Comparison of ENCODE assay signal across 9 mouse cellular contexts in the genomic region with DNA sequence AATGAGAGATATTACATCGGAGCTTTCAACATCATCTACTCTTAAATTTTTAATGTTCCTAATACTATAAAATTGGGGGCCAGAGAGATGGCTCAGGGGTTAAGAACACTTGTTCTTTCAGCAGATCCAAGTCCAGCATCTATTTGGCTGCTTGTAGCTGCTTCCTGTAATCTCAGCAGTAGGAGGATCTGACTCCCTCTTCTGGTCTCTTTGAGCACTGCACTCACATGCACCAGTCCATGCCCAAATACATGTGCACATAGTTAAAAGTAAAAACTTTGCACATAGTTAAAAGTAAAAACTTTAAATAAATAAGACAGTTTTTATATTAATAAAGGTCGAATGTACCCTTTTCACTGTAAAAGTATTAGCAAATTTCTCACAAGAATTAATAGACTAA.
DNase-seq lines count a peak whose midpoint lies in the region; ATAC-seq lines count a peak whose summit lies in the region.
"Had no signal": no experiment of that assay in that cellular context is flagged by ENCODE, and none has a peak within 500 bp of the region (broad histone marks: within the 10 kb centered on the region; RNA-seq: fewer than 3 reads in every experiment).

No protein-coding gene starts in this region.

- no peaks in the 10 kb centered on the region for H3K27me3 ChIP-seq in embryonic facial prominence, embryonic 11.5 days (ENCODE audit: control insufficient read depth, insufficient read depth, low read length)
- no peaks in the 10 kb centered on the region for H3K27me3 ChIP-seq in embryonic facial prominence, embryonic 10.5 days (replicated peaks; ENCODE audit: low read depth, poor library complexity, severe bottlenecking)
- no peaks in the 10 kb centered on the region for H3K27me3 ChIP-seq in midbrain, embryonic 11.5 days (ENCODE audit: control insufficient read depth, insufficient read depth, low read length)
- no peaks in the 10 kb centered on the region for H3K27me3 ChIP-seq in midbrain, embryonic 15.5 days (replicated peaks)
- H3K27me3 ChIP-seq in splenic B cell, adult 2 months (ENCODE audit: control insufficient read depth, insufficient read depth, low read length, poor library complexity, severe bottlenecking) = no peaks in the 10 kb centered on the region
- H3K27me3 ChIP-seq in midbrain, embryonic 10.5 days (ENCODE audit: low read depth, poor library complexity, severe bottlenecking) = no peaks in the 10 kb centered on the region

- H3K4me2 ChIP-seq in embryonic facial prominence, embryonic 11.5 days (ENCODE audit: low read depth, low read length) = no peak overlapping the region
- no peak overlapping the region for H3K4me2 ChIP-seq in midbrain, embryonic 11.5 days
- no peak overlapping the region for H3K4me2 ChIP-seq in midbrain, embryonic 15.5 days

- H3K36me3 ChIP-seq in embryonic facial prominence, embryonic 11.5 days (replicated peaks; ENCODE audit: control insufficient read depth, insufficient read depth, low read depth, low read length) = no peaks in the 10 kb centered on the region
- no peaks in the 10 kb centered on the region for H3K36me3 ChIP-seq in embryonic facial prominence, embryonic 10.5 days (replicated peaks)
- H3K36me3 ChIP-seq in midbrain, embryonic 11.5 days (ENCODE audit: control insufficient read depth, insufficient read depth, low read length) = no peaks in the 10 kb centered on the region
- no peaks in the 10 kb centered on the region for H3K36me3 ChIP-seq in midbrain, embryonic 15.5 days (replicated peaks)
- no peaks in the 10 kb centered on the region for H3K36me3 ChIP-seq in splenic B cell, adult 2 months (ENCODE audit: control insufficient read depth, insufficient read depth, low read length, poor library complexity, severe bottlenecking)
- no peaks in the 10 kb centered on the region for H3K36me3 ChIP-seq in midbrain, embryonic 10.5 days

- peak; percentile 28 for DNase-seq in embryonic facial prominence, embryonic 11.5 days (ENCODE audit: low spot score)
- no peak for DNase-seq in embryonic facial prominence, embryonic 10.5 days (ENCODE audit: low spot score)
- DNase-seq in midbrain, embryonic 11.5 days (ENCODE audit: low spot score, missing footprints) = peak; percentile 86
- DNase-seq in embryo, embryonic 11 days = peak; percentile 26
- peak; percentile 7 for DNase-seq in splenic B cell, adult 2 months (ENCODE audit: low read depth, low spot score)
- no peak for DNase-seq in midbrain, embryonic 10.5 days (ENCODE audit: low spot score)
- DNase-seq: spleen, adult 18-20 months had no signal

- 50% methylated on average over 2 of the region's 2 CpGs for WGBS in embryonic facial prominence, embryonic 11.5 days
- 62% methylated on average over 2 of the region's 2 CpGs for WGBS in embryonic facial prominence, embryonic 10.5 days
- WGBS in midbrain, embryonic 11.5 days = 61% methylated on average over 2 of the region's 2 CpGs
- 58% methylated on average over 2 of the region's 2 CpGs for WGBS in midbrain, embryonic 15.5 days
- 59% methylated on average over 2 of the region's 2 CpGs for WGBS in midbrain, embryonic 10.5 days

- no peak overlapping the region for H3K4me3 ChIP-seq in embryonic facial prominence, embryonic 11.5 days (ENCODE audit: low read depth, low read length)
- H3K4me3 ChIP-seq in embryonic facial prominence, embryonic 10.5 days = no peak overlapping the region
- H3K4me3 ChIP-seq in midbrain, embryonic 11.5 days (ENCODE audit: low read depth, low read length) = no peak overlapping the region
- no peak overlapping the region for H3K4me3 ChIP-seq in midbrain, embryonic 15.5 days
- no peak overlapping the region for H3K4me3 ChIP-seq in midbrain, embryonic 10.5 days

- H3K27ac ChIP-seq in embryonic facial prominence, embryonic 11.5 days (replicated peaks; ENCODE audit: low read depth, low read length) = no peak overlapping the region
- H3K27ac ChIP-seq in embryonic facial prominence, embryonic 10.5 days (replicated peaks) = no peak overlapping the region
- H3K27ac ChIP-seq in midbrain, embryonic 11.5 days (ENCODE audit: low read depth, low read length) = no peak overlapping the region
- no peak overlapping the region for H3K27ac ChIP-seq in midbrain, embryonic 15.5 days
- no peak overlapping the region for H3K27ac ChIP-seq in midbrain, embryonic 10.5 days (replicated peaks)

- ATAC-seq in embryonic facial prominence, embryonic 11.5 days (replicated peaks; ENCODE audit: insufficient number of reproducible peaks, low FRiP score, low TSS enrichment, low read depth) = no peak
- ATAC-seq in midbrain, embryonic 11.5 days (ENCODE audit: low FRiP score) = no peak
- ATAC-seq in midbrain, embryonic 15.5 days (replicated peaks) = no peak
- ATAC-seq in monocyte, adult 5-6 weeks (replicated peaks; ENCODE audit: insufficient number of reproducible peaks, low FRiP score, low TSS enrichment, poor library complexity, severe bottlenecking) = no peak

- no peaks in the 10 kb centered on the region for H3K9me3 ChIP-seq in embryonic facial prominence, embryonic 11.5 days (replicated peaks; ENCODE audit: control insufficient read depth, low read length)
- no peaks in the 10 kb centered on the region for H3K9me3 ChIP-seq in embryonic facial prominence, embryonic 10.5 days
- no peaks in the 10 kb centered on the region for H3K9me3 ChIP-seq in midbrain, embryonic 11.5 days (ENCODE audit: control insufficient read depth, low read length)
- H3K9me3 ChIP-seq in midbrain, embryonic 15.5 days = no peaks in the 10 kb centered on the region
- H3K9me3 ChIP-seq in midbrain, embryonic 10.5 days (replicated peaks) = no peaks in the 10 kb centered on the region

- H3K9ac ChIP-seq in embryonic facial prominence, embryonic 11.5 days (replicated peaks; ENCODE audit: low read length) = no peak overlapping the region
- no peak overlapping the region for H3K9ac ChIP-seq in midbrain, embryonic 11.5 days (ENCODE audit: low read length)
- H3K9ac ChIP-seq in midbrain, embryonic 15.5 days = no peak overlapping the region

- H3K4me1 ChIP-seq in embryonic facial prominence, embryonic 11.5 days (ENCODE audit: control insufficient read depth, insufficient read depth, low read length) = no peaks in the 10 kb centered on the region
- H3K4me1 ChIP-seq in embryonic facial prominence, embryonic 10.5 days = peaks cover 6% of the 10 kb centered on the region
- H3K4me1 ChIP-seq in midbrain, embryonic 11.5 days (ENCODE audit: control insufficient read depth, insufficient read depth, low read length) = no peaks in the 10 kb centered on the region
- no peaks in the 10 kb centered on the region for H3K4me1 ChIP-seq in midbrain, embryonic 15.5 days
- H3K4me1 ChIP-seq in midbrain, embryonic 10.5 days = no peaks in the 10 kb centered on the region

Comparison
In these comparisons a context has a peak if more than half of its experiments do, and no peak if none do; other contexts are left out.
1. DNase-seq: peak in embryonic facial prominence, embryonic 11.5 days (single experiment), midbrain, embryonic 11.5 days (single experiment), embryo, embryonic 11 days (single experiment) and splenic B cell, adult 2 months (single experiment); none in embryonic facial prominence, embryonic 10.5 days (single experiment) and midbrain, embryonic 10.5 days (single experiment).